Mouse (Mus musculus): ENCODE results near the gene Adamtsl2.

DNA sequence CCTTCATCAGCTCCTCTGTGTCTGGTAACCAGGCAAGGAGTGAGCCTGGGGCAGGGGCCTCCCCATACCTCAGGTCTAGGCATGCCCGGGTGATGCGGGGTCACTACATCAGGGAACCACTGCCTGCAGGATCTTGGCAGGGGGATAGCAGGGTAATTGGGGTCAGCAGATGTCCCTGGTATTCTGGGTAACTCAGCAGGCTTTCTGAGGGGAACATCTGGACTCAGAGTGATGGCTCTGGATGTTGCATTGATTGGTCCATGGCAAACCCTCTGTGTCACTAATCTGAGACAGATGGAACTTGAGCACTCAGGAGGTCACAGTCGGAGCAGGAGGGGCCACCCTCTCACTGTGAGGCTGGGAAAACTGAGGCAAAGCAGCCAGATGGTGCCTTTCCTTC is 27.6 kb downstream of the Adamtsl2 start:
- TF ChIP-seq CTCF (IDR thresholded peaks at IDR 0.05; ENCODE audit: control insufficient read depth, insufficient read depth, insufficient replicate concordance, low read depth, low read length) (no peak), POLR2A (IDR thresholded peaks at IDR 0.05; ENCODE audit: control insufficient read depth, low read depth, low read length) (no peak)

All from testis, adult 2 months (tissue).